8 mouse cellular contexts compared by ENCODE assay signal in the genomic region with DNA sequence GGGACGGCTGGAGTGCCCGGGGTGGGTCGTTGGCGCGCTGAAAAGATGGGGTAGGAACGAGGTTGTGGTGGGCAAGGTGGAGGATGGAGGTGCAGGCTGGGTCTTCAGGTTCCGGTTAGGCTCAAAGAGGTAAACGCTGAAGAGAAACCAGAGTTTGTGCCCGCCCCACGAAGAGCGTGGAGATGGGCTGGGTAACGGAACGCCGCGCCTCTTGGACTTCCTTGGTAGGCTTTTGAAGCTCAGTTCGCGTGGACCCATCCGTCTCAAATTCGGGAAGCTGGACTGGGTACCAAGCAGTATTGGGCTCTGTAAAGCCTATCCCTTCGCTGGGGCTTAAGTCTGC. TPM values are rescaled to one million over a fixed set of nuclear protein-coding genes. Genes with fewer than 3 reads are reported as not detected.
A peak's percentile ranks its signal among the peaks of the same experiment; 100 is the strongest.
DNase-seq lines count a peak whose midpoint lies in the region; ATAC-seq and TF ChIP-seq lines count a peak whose summit lies in the region.

No protein-coding gene starts in this region.

- TF ChIP-seq EP300 in stomach, postnatal 0 days (optimal IDR thresholded peaks at IDR 0.05): no peak

- no peak for TF ChIP-seq CTCF in testis, adult 2 months (IDR thresholded peaks at IDR 0.05; ENCODE audit: control insufficient read depth, insufficient read depth, insufficient replicate concordance, low read depth, low read length)
- TF ChIP-seq CTCF in stomach, postnatal 0 days (IDR thresholded peaks at IDR 0.05; ENCODE audit: low read depth): no peak

- H3K27ac ChIP-seq in testis, adult 2 months (ENCODE audit: control insufficient read depth, insufficient read depth, low read depth, low read length): peak overlapping the region; percentile 99
- peak overlapping the region; percentile 83 for H3K27ac ChIP-seq in stomach, postnatal 0 days (replicated peaks)

- peak overlapping the region; percentile 100 for H3K4me3 ChIP-seq in testis, adult 2 months (ENCODE audit: control insufficient read depth, low read depth, low read length)
- peak overlapping the region; percentile 71 for H3K4me3 ChIP-seq in stomach, postnatal 0 days (ENCODE audit: low read depth, low read length)

- H3K36me3 ChIP-seq in testis, adult 2 months (ENCODE audit: control insufficient read depth, insufficient read depth, low read length): peaks cover 2% of the 10 kb centered on the region
- no peaks in the 10 kb centered on the region for H3K36me3 ChIP-seq in stomach, postnatal 0 days (ENCODE audit: control insufficient read depth, insufficient read depth, low read length)

- peak overlapping the region; percentile 71 for H3K4me2 ChIP-seq in stomach, postnatal 0 days (replicated peaks; ENCODE audit: low read depth)

- WGBS in stomach, postnatal 0 days: under 1% methylated on average over 20 of the region's 20 CpGs

- H3K9me3 ChIP-seq in stomach, postnatal 0 days (ENCODE audit: control insufficient read depth, low read length): no peaks in the 10 kb centered on the region

- peak overlapping the region; percentile 77 for H3K9ac ChIP-seq in stomach, postnatal 0 days (ENCODE audit: low read length)

- ATAC-seq in stomach, postnatal 0 days (ENCODE audit: low FRiP score, low TSS enrichment): no peak; the same call in none of the 2 replicates

- no peak for TF ChIP-seq POLR2A in testis, adult 2 months (IDR thresholded peaks at IDR 0.05; ENCODE audit: control insufficient read depth, low read depth, low read length)

- H3K27me3 ChIP-seq in testis, adult 2 months (ENCODE audit: control insufficient read depth, insufficient read depth, low read length): no peaks in the 10 kb centered on the region
- no peaks in the 10 kb centered on the region for H3K27me3 ChIP-seq in stomach, postnatal 0 days (ENCODE audit: control insufficient read depth, insufficient read depth, low read length)

- H3K4me1 ChIP-seq in testis, adult 2 months (ENCODE audit: control insufficient read depth, insufficient read depth, low read length): peaks cover 8% of the 10 kb centered on the region; the same call in 1 of the 2 replicates
- no peaks in the 10 kb centered on the region for H3K4me1 ChIP-seq in stomach, postnatal 0 days (replicated peaks; ENCODE audit: control insufficient read depth, insufficient read depth)

- peak; percentile 62 for DNase-seq in adrenal gland, adult 2 months
- no peak for DNase-seq in adrenal gland, adult 8-10 months
- DNase-seq in testis, postnatal 14 days (ENCODE audit: low spot score): no peak
- peak; percentile 25 to 54 for DNase-seq in gastrocnemius, postnatal 4 days (ENCODE audit: low spot score in 2 of 2)
- peak; percentile 45 to 67 for DNase-seq in kidney, postnatal 36 days
- DNase-seq in lung, postnatal 36 days: peak; percentile 68
- DNase-seq in stomach, postnatal 0 days (ENCODE audit: low spot score): no peak

RNA-seq across cellular contexts. Expression of a gene that starts 0.5 kb away (rescaled TPM):
- 100 to 1,000 TPM; 128 to 135 TPM for total RNA-seq in adrenal gland, adult 2 months (2021)
- polyA plus RNA-seq in adrenal gland, adult 2 months (2012; rRNA removed): 5.1 and 7.5 TPM in 2 replicates
- 100 to 1,000 TPM; 138 to 162 (median 149) TPM for total RNA-seq in adrenal gland, adult 8-10 months (2022)
- 15.2 and 15.3 TPM in 2 replicates for polyA plus RNA-seq in testis, adult 2 months (2012; rRNA removed)
- 100 to 1,000 TPM; 233 to 278 TPM for total RNA-seq in gastrocnemius, postnatal 4 days (2021)
- polyA plus RNA-seq in stomach, postnatal 0 days (2015; fragmentation: Nextera tagmentation; extraction: Ambion mirVana): 653 and 712 TPM in 2 replicates

RNA-seq across cellular contexts. Expression of a gene that starts 0.7 kb away (rescaled TPM):
- total RNA-seq in adrenal gland, adult 2 months (2021): 10 to 100 TPM; 28.5 to 40.7 TPM
- polyA plus RNA-seq in adrenal gland, adult 2 months (2012; rRNA removed): 3.2 and 4.2 TPM in 2 replicates
- total RNA-seq in adrenal gland, adult 8-10 months (2022): 10 to 100 TPM; 34.8 to 44.1 (median 37.0) TPM
- 17.2 and 17.9 TPM in 2 replicates for polyA plus RNA-seq in testis, adult 2 months (2012; rRNA removed)
- 10 to 100 TPM; 27.4 to 32.3 TPM for total RNA-seq in gastrocnemius, postnatal 4 days (2021)
- polyA plus RNA-seq in stomach, postnatal 0 days (2015; fragmentation: Nextera tagmentation; extraction: Ambion mirVana): 14.8 and 15.5 TPM in 2 replicates

Comparison
In these comparisons a context has a peak if more than half of its experiments do, and no peak if none do; other contexts are left out.
1. DNase-seq: peak in adrenal gland, adult 2 months (single experiment), gastrocnemius, postnatal 4 days (2 of 2), kidney, postnatal 36 days (2 of 2) and lung, postnatal 36 days (single experiment); none in adrenal gland, adult 8-10 months (single experiment), testis, postnatal 14 days (single experiment) and stomach, postnatal 0 days (single experiment).